Mouse (Mus musculus) limb, embryonic 15.5 days (tissue): Measurements from ENCODE around the gene Cfap77. TPM values are rescaled to one million over a fixed set of nuclear protein-coding genes. Genes with fewer than 3 reads are reported as not detected.

ENCODE experiments used
- ATAC-seq: fragments of 200-750 bp; cut with Nextera tagmentation; 2 replicates; pipeline ENCODE4 v1.8.0; 2017; ENCODE audit warnings: low read depth, moderate TSS enrichment; ENCODE audit not compliant: insufficient number of reproducible peaks, low FRiP score, low TSS enrichment
- H3K27ac ChIP-seq: fragments of 300-500 bp; sonication (generic); 2 replicates; pipeline ENCODE4 v1.5.1; 2015; ENCODE audit warnings: moderate library complexity, mild to moderate bottlenecking, inconsistent platforms
- H3K27me3 ChIP-seq: fragments of 300-500 bp; sonication (generic); 2 replicates; pipeline ENCODE4 v1.6.1; 2015; ENCODE audit warnings: inconsistent platforms
- H3K36me3 ChIP-seq: fragments of 300-500 bp; sonication (generic); 2 replicates; pipeline ENCODE4 v1.6.1; 2015; ENCODE audit warnings: inconsistent platforms
- H3K4me1 ChIP-seq: fragments of 300-500 bp; sonication (generic); 2 replicates; pipeline ENCODE4 v1.6.1; 2015; ENCODE audit warnings: inconsistent platforms
- H3K4me2 ChIP-seq: fragments of 300-500 bp; sonication (generic); 2 replicates; pipeline ENCODE4 v1.6.1; 2015; ENCODE audit warnings: mild to moderate bottlenecking, inconsistent platforms
- H3K4me3 ChIP-seq: fragments of 300-500 bp; sonication (generic); 2 replicates; pipeline ENCODE4 v1.5.1; 2015; ENCODE audit warnings: mild to moderate bottlenecking, inconsistent platforms
- H3K9ac ChIP-seq: fragments of 300-500 bp; sonication (generic); 2 replicates; pipeline ENCODE4 v1.6.1; 2015; ENCODE audit warnings: inconsistent platforms
- H3K9me3 ChIP-seq: fragments of 300-500 bp; sonication (generic); 2 replicates; pipeline ENCODE4 v1.6.1; 2016; ENCODE audit warnings: inconsistent platforms
- WGBS: fragments of 180-500 bp; shearing (Covaris S2); methylation state at CpG from one replicate; pipeline ENCODE4 v1.1.7; 2015; 5-methylcytosine and 5-hydroxymethylcytosine counted together
- polyA plus RNA-seq: library from polyadenylated mRNA; unstranded; fragments of >200 nt; fragmentation: Nextera tagmentation; extraction: Ambion mirVana; gene quantifications from 2 replicates; pipeline ENCODE4 v1.2.1, GENCODE M21; 2015

Gene Cfap77
- polyA plus RNA-seq, 1 experiment from 2014 or later: 0.29 TPM

- Histone ChIP-seq H3K27me3 (no peaks in the 10 kb centered on the region), H3K9me3 (no peaks in the 10 kb centered on the region), H3K36me3 (peaks cover 58% of the 10 kb centered on the region), H3K4me1 (no peaks in the 10 kb centered on the region), H3K4me3 (no peak overlapping the region), H3K4me2 (no peak overlapping the region), H3K27ac (no peak overlapping the region), H3K9ac (no peak overlapping the region)
- no peak for ATAC-seq
- 94% methylated on average over 3 of the region's 3 CpGs for WGBS
Measured at GRCm38 (mm10) chr2:28881275-28881674, 173.6 kb downstream of the Cfap77 start.

Other genes starting within 250 kb of the Cfap77 start
- 12.3 and 14.3 TPM in 2 replicates for gene Gtf3c4, start 214.7 kb downstream of the Cfap77 start, polyA plus RNA-seq
- gene Ddx31, start 214.7 kb downstream of the Cfap77 start, polyA plus RNA-seq: 14.7 and 14.8 TPM in 2 replicates
- gene Barhl1, start 138.4 kb downstream of the Cfap77 start, polyA plus RNA-seq: 0.08 TPM in 1 of 2 replicates, not detected in the other
- gene Ttf1, start 5.2 kb upstream of the Cfap77 start, polyA plus RNA-seq: 8.7 and 9.2 TPM in 2 replicates
- gene Setx, start 69.1 kb upstream of the Cfap77 start, polyA plus RNA-seq: 8.0 and 8.7 TPM in 2 replicates
- 0.45 and 0.55 TPM in 2 replicates for gene Ntng2, start 197.9 kb upstream of the Cfap77 start, polyA plus RNA-seq